Mouse (Mus musculus) heart, embryonic 15.5 days (tissue): ENCODE results near the gene Adam22. TPM values are rescaled to one million over a fixed set of nuclear protein-coding genes. Genes with fewer than 3 reads are reported as not detected.

ENCODE experiments used
- ATAC-seq: fragments of 200-750 bp; cut with Nextera tagmentation; replicated peaks from 2 replicates; pipeline ENCODE4 v1.8.0; 2017; ENCODE audit warnings: low read depth, moderate TSS enrichment; ENCODE audit not compliant: insufficient number of reproducible peaks, insufficient read depth, low FRiP score
- H3K27ac ChIP-seq: fragments of 300-500 bp; sonication (generic); 2 replicates; pipeline ENCODE4 v1.5.1; 2015; ENCODE audit warnings: mild to moderate bottlenecking, inconsistent platforms
- H3K27me3 ChIP-seq: fragments of 300-500 bp; sonication (generic); 2 replicates; pipeline ENCODE4 v1.6.1; 2015; ENCODE audit warnings: inconsistent platforms
- H3K36me3 ChIP-seq: fragments of 300-500 bp; sonication (generic); 2 replicates; pipeline ENCODE4 v1.6.1; 2015; ENCODE audit warnings: mild to moderate bottlenecking, inconsistent platforms
- H3K4me1 ChIP-seq: fragments of 300-500 bp; sonication (generic); replicated peaks from 2 replicates; pipeline ENCODE4 v1.6.1; 2015; ENCODE audit warnings: inconsistent platforms
- H3K4me2 ChIP-seq: fragments of 300-500 bp; sonication (generic); 2 replicates; pipeline ENCODE4 v1.6.1; 2015; ENCODE audit warnings: inconsistent platforms, mild to moderate bottlenecking, moderate library complexity
- H3K4me3 ChIP-seq: fragments of 300-500 bp; sonication (generic); 2 replicates; pipeline ENCODE4 v1.5.1; 2015; ENCODE audit warnings: mild to moderate bottlenecking, inconsistent platforms
- H3K9ac ChIP-seq: fragments of 300-500 bp; sonication (generic); 2 replicates; pipeline ENCODE4 v1.6.1; 2015; ENCODE audit warnings: mild to moderate bottlenecking, inconsistent platforms
- H3K9me3 ChIP-seq: fragments of 300-500 bp; sonication (generic); replicated peaks from 2 replicates; pipeline ENCODE4 v1.6.1; 2016; ENCODE audit warnings: inconsistent platforms
- WGBS: fragments of 180-500 bp; shearing (Covaris S2); methylation state at CpG from one replicate; pipeline ENCODE4 v1.1.7; 2015; ENCODE audit warnings: mixed read lengths; 5-methylcytosine and 5-hydroxymethylcytosine counted together
- polyA plus RNA-seq: library from polyadenylated mRNA; unstranded; fragments of >200 nt; fragmentation: Nextera tagmentation; extraction: Ambion mirVana; gene quantifications from 2 replicates; pipeline ENCODE4 v1.2.1, GENCODE M21; 2015

Adam22 gene
- polyA plus RNA-seq, 1 experiment from 2014 or later: 6.9 TPM

DNA sequence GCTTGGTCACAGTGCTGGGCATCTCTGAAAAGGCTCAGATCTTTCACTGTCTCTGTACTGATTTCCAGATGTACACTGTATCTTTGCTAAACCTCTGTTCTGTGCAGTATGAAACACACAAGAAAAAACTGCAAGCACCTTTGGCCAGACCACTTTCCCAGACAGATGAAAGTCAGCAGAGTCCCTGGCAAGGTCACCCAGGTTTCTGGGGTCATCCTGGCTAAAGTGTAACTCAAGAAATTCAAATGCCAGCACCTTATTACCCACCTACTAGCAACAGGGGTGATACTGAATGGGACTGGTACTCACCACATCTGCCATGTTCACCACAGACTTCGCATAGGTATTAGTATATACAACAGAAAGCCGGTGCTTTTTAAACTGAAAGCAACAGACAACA lies 221.8 kb downstream of the Adam22 start:
- Histone ChIP-seq H3K4me3 (no peak overlapping the region), H3K4me1 (0 out of 2 replicates have a peak, but pooled peaks cover 2% of the 10 kb centered on the region), H3K4me2 (no peak overlapping the region), H3K27ac (no peak overlapping the region), H3K27me3 (no peaks in the 10 kb centered on the region), H3K9ac (no peak overlapping the region), H3K9me3 (no peaks in the 10 kb centered on the region), H3K36me3 (no peaks in the 10 kb centered on the region)
- no peak for ATAC-seq
- WGBS: 88% methylated on average over 2 of the region's 2 CpGs

DNA sequence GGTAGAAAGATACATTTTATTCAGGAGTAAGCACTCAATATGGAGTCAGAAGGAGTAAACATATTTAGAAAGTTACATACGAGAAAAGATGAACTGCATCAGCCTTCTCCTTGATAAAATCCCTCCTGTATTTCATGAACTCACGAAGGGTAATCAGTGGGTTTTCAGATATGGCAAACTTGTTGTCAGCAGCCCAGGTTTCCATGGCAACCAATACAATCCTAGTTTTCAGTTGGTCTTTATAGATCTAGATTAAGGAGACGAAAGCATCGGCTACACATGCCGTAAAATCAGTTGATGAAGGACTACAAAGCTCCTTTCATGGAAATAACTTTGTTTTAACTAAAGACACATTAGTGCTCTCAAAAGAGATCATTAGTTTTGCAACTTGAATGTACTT lies 222.5 kb downstream of the Adam22 start:
- WGBS: 68% methylated on average over 5 of the region's 5 CpGs
- H3K4me3 ChIP-seq: no peak overlapping the region
- no peak for ATAC-seq
- H3K9me3 ChIP-seq: no peaks in the 10 kb centered on the region
- H3K9ac ChIP-seq: no peak overlapping the region
- H3K4me1 ChIP-seq: 0 out of 2 replicates have a peak, but pooled peaks cover 2% of the 10 kb centered on the region
- no peak overlapping the region for H3K4me2 ChIP-seq
- H3K36me3 ChIP-seq: no peaks in the 10 kb centered on the region
- no peaks in the 10 kb centered on the region for H3K27me3 ChIP-seq
- H3K27ac ChIP-seq: no peak overlapping the region

GRCm38 (mm10) chr5:8132546-8132945 lies 235.4 kb downstream of the Adam22 start:
- Histone ChIP-seq H3K9me3 (no peaks in the 10 kb centered on the region), H3K4me3 (no peak overlapping the region), H3K27ac (no peak overlapping the region), H3K27me3 (no peaks in the 10 kb centered on the region), H3K36me3 (no peaks in the 10 kb centered on the region), H3K4me1 (no peaks in the 10 kb centered on the region), H3K9ac (no peak overlapping the region), H3K4me2 (no peak overlapping the region)
- 74% methylated on average over 5 of the region's 5 CpGs for WGBS
- ATAC-seq: no peak

- Histone ChIP-seq H3K27me3 (no peaks in the 10 kb centered on the region), H3K4me3 (no peak overlapping the region), H3K36me3 (no peaks in the 10 kb centered on the region), H3K27ac (no peak overlapping the region), H3K9ac (no peak overlapping the region), H3K9me3 (no peaks in the 10 kb centered on the region), H3K4me1 (no peaks in the 10 kb centered on the region), H3K4me2 (no peak overlapping the region)
- ATAC-seq: no peak
- WGBS: 76% methylated on average over 8 of the region's 8 CpGs
These were observed 236.0 kb downstream of the Adam22 start for GRCm38 (mm10) chr5:8131918-8132317.

DNA sequence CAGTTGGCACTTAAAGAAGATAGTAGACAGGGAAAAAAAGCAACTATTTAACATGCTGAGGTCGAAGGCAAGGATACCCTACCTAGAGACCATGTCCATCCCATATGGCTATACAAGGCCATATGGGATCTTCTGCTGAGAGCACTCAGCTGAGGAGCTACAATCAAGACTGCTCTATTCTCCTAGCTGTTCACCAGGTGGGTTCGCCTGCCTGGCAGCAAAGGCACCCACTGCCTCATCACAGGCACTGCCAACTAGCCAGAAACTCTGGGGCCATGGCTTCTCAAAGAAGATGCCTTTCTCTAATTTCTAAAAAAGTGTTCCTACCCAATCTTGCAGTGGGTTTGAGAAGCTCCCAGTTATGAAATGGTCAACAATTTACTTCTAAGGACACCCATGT lies 238.2 kb downstream of the Adam22 start:
- 79% methylated on average over 2 of the region's 2 CpGs for WGBS
- no peak overlapping the region for H3K4me2 ChIP-seq
- no peaks in the 10 kb centered on the region for H3K4me1 ChIP-seq
- ATAC-seq: no peak
- H3K9ac ChIP-seq: no peak overlapping the region
- no peak overlapping the region for H3K4me3 ChIP-seq
- no peak overlapping the region for H3K27ac ChIP-seq
- no peaks in the 10 kb centered on the region for H3K9me3 ChIP-seq
- no peaks in the 10 kb centered on the region for H3K36me3 ChIP-seq
- H3K27me3 ChIP-seq: no peaks in the 10 kb centered on the region

GRCm38 (mm10) chr5:8120926-8121325 lies 247.0 kb downstream of the Adam22 start:
- peaks cover 7% of the 10 kb centered on the region for H3K4me1 ChIP-seq
- H3K27me3 ChIP-seq: no peaks in the 10 kb centered on the region
- H3K4me3 ChIP-seq: no peak overlapping the region
- ATAC-seq: no peak
- H3K4me2 ChIP-seq: no peak overlapping the region
- H3K36me3 ChIP-seq: no peaks in the 10 kb centered on the region
- no peak overlapping the region for H3K27ac ChIP-seq
- no peaks in the 10 kb centered on the region for H3K9me3 ChIP-seq
- 75% methylated on average over 3 of the region's 3 CpGs for WGBS
- H3K9ac ChIP-seq: no peak overlapping the region

DNA sequence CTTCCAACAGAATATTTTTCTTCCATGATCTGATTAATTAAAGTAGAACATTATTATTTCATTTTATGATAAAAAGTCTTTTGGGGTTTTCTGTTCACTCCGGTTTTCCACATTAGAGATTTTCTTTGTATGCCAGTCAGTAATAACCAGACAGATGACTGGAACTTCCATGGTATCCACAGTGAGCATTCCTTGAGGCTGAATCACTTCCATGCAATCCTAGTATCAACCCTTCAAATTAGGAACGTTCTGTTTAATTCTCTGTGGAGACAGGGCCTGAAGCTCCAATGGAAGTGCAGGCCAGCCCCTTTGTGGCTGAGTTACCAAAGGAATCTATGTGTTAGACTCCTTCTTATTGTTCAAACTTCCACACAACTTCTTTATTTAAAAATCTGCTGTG lies 247.9 kb downstream of the Adam22 start:
- Histone ChIP-seq H3K4me1 (peaks cover 7% of the 10 kb centered on the region), H3K27me3 (no peaks in the 10 kb centered on the region), H3K9me3 (no peaks in the 10 kb centered on the region), H3K36me3 (no peaks in the 10 kb centered on the region), H3K9ac (no peak overlapping the region), H3K4me2 (no peak overlapping the region), H3K27ac (no peak overlapping the region), H3K4me3 (no peak overlapping the region)
- no peak for ATAC-seq
- WGBS: 62% methylated on average over 2 of the region's 2 CpGs

DNA sequence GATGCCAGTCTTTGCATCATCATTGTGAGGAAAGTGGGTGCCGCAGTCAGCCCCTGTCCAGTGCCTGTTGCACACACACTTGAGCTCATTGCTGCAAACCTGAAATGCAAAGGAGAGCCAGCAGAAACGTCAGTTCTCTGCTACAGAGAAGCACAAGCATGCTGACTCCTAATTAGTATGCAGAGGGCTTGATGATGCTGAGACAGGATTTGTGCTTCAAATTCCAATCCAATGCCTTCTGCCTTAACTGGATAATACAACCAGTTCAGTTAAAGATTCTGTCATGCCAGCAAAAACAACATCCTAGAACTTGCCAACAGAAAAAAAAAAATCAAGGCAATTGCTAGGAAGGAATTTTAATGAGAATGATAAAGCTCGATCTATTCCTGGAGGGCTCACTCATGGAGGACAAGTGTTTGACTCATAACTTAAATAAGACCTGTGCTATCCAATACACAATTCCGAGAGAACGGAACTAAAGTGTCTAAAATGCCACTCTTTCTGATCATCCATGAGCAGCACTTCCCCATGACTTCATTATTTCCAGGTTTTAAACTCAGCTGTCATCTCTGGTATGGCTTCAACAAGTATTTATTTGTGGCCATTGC lies 251.3 kb downstream of the Adam22 start:
- no peak overlapping the region for H3K9ac ChIP-seq
- H3K4me1 ChIP-seq: peaks cover 7% of the 10 kb centered on the region
- H3K36me3 ChIP-seq: no peaks in the 10 kb centered on the region
- WGBS: 36% methylated on average over 5 of the region's 5 CpGs
- no peak for ATAC-seq
- H3K4me3 ChIP-seq: no peak overlapping the region
- H3K4me2 ChIP-seq: no peak overlapping the region
- no peaks in the 10 kb centered on the region for H3K9me3 ChIP-seq
- H3K27ac ChIP-seq: no peak overlapping the region
- no peaks in the 10 kb centered on the region for H3K27me3 ChIP-seq

GRCm38 (mm10) chr5:8112246-8112645 lies 255.7 kb downstream of the Adam22 start:
- no peaks in the 10 kb centered on the region for H3K9me3 ChIP-seq
- no peak overlapping the region for H3K4me2 ChIP-seq
- 89% methylated on average over 5 of the region's 5 CpGs for WGBS
- ATAC-seq: no peak
- no peak overlapping the region for H3K4me3 ChIP-seq
- no peaks in the 10 kb centered on the region for H3K36me3 ChIP-seq
- H3K9ac ChIP-seq: no peak overlapping the region
- H3K4me1 ChIP-seq: peaks cover 7% of the 10 kb centered on the region
- no peak overlapping the region for H3K27ac ChIP-seq
- no peaks in the 10 kb centered on the region for H3K27me3 ChIP-seq

DNA sequence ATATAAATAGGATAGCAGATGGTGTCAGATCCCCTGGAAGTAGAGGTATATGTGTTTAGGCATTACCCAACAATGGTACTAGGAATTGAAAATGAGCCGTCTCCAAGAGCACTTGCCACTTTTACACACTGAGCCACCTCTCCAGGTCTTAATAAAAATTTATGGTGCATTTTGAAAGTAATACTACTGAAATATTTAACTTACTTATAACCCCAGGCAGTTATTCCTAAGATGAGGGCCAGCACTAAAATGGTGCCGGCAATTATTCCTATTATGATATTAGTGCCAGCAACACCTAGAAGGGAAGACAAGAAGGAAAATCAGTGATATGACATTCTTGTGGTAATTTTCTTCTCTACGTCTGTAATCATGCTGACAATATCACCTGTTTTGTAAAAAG lies 256.3 kb downstream of the Adam22 start:
- 91% methylated on average over 3 of the region's 3 CpGs for WGBS
- Histone ChIP-seq H3K4me3 (no peak overlapping the region), H3K9me3 (no peaks in the 10 kb centered on the region), H3K4me1 (peaks cover 4% of the 10 kb centered on the region), H3K9ac (no peak overlapping the region), H3K27ac (no peak overlapping the region), H3K4me2 (no peak overlapping the region), H3K36me3 (no peaks in the 10 kb centered on the region), H3K27me3 (no peaks in the 10 kb centered on the region)
- ATAC-seq: no peak

DNA sequence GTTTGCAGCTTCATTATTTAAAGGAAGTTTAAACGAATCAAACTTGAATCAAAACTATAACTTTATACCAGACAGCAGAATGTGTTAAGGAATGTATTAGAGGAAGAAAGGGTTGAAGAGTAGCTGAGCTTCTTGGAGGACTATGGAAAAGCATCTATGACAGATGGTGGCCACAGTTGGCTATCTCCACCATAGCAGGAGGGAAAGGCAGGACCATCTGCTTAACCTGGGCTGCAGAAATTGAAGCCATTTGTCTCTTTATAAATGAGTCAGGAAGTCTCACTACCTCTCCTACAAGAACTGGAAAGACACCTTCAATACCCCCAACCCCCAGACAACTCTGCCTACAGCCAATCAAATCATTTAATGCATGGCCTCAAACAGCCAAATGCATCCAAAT lies 272.3 kb downstream of the Adam22 start:
- H3K27me3 ChIP-seq: no peaks in the 10 kb centered on the region
- no peak overlapping the region for H3K9ac ChIP-seq
- no peaks in the 10 kb centered on the region for H3K9me3 ChIP-seq
- no peak overlapping the region for H3K4me2 ChIP-seq
- 71% methylated on average over 1 of the region's 1 CpGs for WGBS
- H3K27ac ChIP-seq: no peak overlapping the region
- H3K4me3 ChIP-seq: no peak overlapping the region
- H3K36me3 ChIP-seq: no peaks in the 10 kb centered on the region
- ATAC-seq: no peak
- no peaks in the 10 kb centered on the region for H3K4me1 ChIP-seq

- Histone ChIP-seq H3K36me3 (no peaks in the 10 kb centered on the region), H3K27ac (no peak overlapping the region), H3K4me1 (no peaks in the 10 kb centered on the region), H3K4me2 (no peak overlapping the region), H3K9me3 (no peaks in the 10 kb centered on the region), H3K9ac (no peak overlapping the region), H3K27me3 (no peaks in the 10 kb centered on the region), H3K4me3 (no peak overlapping the region)
- no peak for ATAC-seq
- WGBS: 77% methylated on average over 5 of the region's 5 CpGs
These were observed 273.0 kb downstream of the Adam22 start for GRCm38 (mm10) chr5:8094921-8095320.
